Mouse (Mus musculus): ENCODE measurements around the gene Arid1b.

GRCm38 (mm10) chr17:5305783-5306477 lies 311.8 kb downstream of the Arid1b start:
- no peak for TF ChIP-seq GATA1 (IDR thresholded peaks at IDR 0.05; ENCODE audit: borderline replicate concordance, low read length)
- TF ChIP-seq FLI1 (IDR thresholded peaks at IDR 0.05; ENCODE audit: low read length), result no peak

All from megakaryocyte, embryonic 14.5 days (primary cell).